Mouse (Mus musculus) NIH3T3 (cell line): ENCODE data around the gene Mak.

Experiments used
- DNase-seq: peaks from one replicate; pipeline ENCODE4 v3.0.0-alpha.2; 2012; ENCODE audit warnings: low read depth

Mak gene

DNA sequence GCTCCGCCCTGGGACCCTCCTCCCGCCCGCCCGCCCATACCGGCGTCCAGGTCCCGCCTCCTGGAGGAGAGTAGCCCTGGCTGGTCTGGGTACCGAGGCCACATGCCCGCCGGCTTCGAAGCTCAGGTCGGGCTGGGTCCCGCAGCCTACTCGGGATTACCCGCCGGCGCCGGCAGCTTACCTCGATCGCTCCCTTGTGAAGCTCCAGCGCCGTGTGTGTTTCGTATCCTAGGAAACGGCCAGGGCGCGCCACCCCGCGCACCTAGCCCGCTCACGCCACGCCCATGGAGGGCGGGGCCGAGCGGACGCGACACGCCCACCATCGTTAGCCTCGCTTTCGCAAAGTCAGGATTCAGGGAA lies at the start of gene Mak:
Mak (minus strand) TSS at position 286 of the 360 bp plus-strand sequence.
- no peak for DNase-seq

DNA sequence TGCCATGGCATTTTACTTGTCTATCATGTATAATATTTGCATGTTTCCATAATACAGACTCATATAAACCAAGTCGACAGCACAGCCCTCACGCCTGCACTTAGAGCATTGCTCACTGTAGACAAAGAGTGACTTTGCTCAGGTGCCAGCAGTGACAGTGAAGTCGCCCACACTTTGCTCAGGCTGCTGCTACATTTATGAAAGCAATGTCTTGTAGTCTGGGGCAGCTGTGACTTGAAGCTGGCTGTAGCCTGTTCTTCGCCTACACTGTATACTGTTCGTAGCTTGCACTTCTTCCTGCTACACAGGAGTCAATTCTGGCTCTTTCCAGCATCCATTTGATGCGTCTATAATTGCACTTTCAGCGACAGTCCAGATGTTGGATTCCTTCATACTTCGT lies 49.6 kb upstream of the Mak start:
- DNase-seq, result no peak

DNA sequence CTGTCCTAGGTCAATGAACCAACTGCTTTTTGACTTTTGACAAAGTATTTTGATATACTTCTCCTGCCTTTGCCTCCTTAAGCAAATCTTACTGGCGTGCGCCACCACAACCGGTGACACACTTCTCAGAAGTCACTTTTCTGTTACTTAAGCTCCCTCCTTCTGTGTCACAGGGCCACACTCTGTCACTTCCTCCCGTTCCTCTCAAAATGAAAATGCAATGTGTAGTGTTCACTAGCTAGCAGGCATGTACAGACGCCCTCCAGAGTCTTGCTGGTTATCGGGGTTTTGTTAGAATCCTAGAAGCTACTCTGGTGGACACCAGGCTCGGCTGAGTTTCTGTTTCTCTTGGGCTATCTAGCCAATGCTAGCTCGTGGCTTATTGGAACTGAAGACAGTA lies 48.8 kb upstream of the Mak start:
- no peak for DNase-seq

DNA sequence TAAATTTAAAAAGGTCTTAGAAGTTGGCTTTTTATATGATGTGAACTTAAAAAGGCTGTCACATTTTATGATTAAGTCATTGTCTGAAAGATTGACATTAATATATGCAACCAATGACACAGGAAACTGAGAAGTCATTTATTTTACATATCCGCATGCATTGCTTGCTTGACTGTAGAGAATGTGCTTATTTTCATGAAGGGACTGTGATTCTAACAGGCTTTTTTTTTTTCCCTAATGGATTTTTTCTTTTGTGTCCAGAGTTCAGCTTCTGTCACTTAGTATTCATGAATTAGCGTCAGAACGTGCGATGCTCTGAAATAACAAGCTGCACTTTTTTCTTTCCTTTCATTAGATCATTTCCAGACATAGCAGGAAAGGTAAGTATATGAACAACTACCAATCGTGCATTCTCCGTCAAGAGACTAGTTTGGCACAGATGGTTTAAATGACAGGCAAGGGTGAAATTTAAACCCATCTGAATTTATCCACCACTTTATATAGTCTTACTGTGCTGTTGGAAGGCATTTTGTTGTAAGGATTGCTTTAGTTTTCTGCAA lies 44.2 kb upstream of the Mak start:
- DNase-seq, result no peak

DNA sequence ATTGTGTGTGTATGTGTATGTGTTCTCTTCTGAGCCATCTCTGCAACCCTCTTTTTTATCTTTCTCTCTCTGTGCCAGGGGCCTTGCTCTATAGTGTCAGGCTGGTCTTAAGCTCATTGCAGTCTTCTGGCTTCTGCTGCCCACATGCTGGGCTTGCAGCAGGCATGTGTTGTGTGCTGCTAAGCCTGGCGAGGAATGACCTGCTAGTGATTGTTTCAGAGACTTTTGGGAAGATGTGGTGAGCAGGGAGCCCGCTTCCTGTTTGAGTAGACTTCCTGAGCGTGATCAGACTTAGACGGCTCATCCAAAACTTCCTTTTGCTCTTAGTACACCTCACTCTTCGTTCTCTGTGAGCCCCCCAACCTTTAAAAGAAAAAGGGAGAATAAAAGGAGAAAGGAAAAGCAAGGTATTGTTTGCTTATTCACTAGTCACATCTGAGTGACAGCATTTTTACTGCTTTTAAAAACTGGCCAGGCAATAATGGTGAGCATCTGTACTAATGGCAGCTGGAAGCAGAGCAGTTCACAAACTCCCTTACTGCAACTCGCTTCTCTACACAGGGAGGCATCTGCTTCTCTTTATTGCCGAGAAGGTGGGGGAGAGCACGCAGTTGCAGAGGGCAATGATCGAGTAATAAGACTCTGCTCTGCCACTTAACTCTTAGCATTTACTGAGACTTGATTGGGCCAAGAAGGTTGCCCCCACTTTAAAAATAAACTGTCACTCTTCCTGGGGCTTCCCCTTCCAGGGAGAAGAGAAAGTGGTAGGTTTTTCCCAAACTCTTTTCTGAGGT lies 39.8 kb upstream of the Mak start:
- DNase-seq, result no peak

DNA sequence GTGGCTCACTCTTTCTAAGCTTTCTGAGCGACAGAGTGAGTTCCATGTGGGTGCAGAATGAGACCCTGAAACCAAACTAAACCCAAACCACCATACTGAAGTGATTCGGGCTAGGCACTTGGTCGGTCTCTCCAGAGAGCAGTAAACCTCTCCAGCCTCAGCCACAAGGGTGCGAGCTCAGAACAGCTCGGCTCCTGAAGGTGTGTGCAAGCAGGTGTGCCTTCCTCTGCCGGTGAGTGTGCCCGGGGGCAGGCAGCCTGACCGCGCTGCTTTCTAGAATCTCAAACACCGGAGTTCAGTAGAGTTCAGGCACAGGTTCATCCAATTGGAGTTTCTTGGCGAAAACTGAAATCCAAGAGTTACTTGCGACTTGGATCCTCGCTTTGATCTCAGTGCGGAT lies 34.4 kb upstream of the Mak start, which contains the start of gene Sycp2l:
Sycp2l (plus strand) TSS at position 368 of the 400 bp plus-strand sequence.
- no peak for DNase-seq

DNA sequence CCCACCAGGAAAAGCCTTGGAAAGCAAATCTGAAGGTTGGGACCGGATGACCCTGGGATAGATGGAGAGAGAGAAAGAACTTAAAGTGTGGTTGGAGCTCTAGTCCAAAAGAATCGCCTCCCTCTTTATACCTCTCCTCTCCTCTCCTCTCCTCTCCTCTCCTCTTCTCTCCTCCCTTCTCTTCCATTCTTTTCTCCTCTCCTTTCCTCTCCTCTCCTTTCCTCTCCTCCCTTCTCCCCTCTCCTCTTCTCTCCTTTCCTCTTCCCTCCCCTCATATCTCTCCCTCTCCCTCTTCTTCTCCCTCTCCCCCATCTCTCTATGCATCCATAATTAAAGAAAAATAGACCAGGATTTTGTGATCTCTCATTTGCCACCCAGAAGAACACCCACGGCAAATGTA lies 31.4 kb upstream of the Mak start, which contains the start of gene Gcm2:
Gcm2 (minus strand) TSS at position 101 of the 400 bp plus-strand sequence.
- no peak for DNase-seq

DNA sequence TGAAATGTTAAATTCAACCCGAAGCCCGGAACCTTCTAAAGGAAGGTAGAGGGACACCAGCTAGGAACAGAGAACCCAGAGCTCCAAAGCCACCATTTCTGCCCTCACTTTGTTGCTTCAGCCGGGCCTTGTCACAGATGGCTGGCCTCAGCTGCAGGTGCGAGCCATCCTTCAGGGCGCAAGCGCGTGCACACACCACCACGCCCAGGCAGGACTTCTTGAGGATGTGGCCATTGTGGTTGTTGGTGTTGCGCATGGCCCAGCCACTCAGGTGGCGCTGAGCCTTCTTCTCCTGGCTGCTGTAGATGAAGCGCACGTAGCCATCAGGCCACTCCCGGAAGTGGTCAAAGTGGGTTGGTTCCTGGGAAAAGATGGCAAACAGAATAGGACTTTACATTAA lies 26.0 kb upstream of the Mak start:
- DNase-seq, result no peak

DNA sequence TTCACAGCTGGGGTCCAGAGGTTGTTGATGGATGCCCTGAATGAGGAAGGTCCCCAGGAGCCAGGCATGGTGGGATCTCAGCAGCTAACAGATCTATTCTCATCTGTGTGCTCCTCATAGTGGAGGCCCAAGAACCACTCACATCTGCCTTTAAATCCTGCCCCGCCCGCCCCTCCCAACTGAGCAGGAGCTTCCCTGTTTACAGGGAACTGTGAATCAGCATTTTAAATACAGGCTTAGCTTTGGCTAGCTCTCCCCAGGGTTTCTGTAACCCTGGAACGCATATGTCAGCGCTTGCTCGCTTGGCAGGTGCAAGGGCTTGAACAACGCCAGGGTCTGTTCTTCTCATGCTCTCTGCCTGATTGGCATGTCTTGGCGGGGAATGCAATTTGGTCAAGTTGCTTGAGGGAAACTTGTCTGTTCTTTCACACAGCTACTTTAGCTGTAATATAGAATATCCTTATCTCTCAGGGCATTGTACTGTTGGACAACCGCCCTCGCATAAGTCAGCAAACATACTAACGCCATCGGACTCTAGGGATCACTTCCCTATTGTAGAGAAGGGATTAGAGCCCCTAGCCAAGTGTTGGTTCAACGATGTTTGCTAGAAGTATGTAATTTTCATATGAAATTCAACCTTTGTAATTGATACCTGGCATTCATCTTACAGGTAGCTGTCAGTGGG lies 24.5 kb upstream of the Mak start:
- no peak for DNase-seq

DNA sequence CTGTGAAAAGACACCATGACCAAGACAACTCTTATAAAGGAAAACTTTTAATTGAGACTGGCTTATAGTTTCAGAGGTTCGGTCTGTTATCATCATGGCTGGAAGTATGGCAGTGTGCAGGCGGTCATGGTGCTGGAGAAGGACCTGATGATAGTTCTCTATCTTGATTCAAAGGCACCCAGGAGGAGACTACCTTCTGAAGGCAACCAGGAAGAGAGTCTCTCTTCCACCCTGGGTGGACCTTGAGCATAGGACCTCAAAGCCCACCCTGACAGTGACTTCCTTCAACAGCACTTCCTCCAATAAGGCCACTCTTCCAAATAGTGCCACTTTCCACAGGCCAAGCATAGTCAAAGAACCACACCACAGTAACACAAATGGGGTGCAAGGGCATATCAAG lies 20.5 kb upstream of the Mak start:
- DNase-seq, result no peak

DNA sequence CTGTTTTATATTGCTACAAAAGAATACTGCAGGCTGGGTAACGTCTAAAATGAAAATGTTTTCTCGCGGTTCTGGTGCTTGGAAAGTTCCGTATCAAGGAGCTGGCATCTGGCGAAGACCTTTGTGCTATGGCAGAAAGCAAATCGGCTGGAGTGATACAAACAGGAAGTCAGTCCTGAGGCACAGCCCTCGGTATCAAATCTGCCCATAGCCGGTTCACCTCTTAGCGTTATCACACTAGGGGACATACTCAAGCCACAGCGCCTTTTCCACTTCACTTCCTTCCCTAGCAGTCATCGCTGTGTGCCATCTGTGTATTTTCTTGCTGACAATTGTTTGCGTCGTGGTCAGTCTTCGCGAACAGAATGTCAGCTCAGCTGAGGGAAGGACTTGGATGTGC lies 18.8 kb upstream of the Mak start:
- no peak for DNase-seq

DNA sequence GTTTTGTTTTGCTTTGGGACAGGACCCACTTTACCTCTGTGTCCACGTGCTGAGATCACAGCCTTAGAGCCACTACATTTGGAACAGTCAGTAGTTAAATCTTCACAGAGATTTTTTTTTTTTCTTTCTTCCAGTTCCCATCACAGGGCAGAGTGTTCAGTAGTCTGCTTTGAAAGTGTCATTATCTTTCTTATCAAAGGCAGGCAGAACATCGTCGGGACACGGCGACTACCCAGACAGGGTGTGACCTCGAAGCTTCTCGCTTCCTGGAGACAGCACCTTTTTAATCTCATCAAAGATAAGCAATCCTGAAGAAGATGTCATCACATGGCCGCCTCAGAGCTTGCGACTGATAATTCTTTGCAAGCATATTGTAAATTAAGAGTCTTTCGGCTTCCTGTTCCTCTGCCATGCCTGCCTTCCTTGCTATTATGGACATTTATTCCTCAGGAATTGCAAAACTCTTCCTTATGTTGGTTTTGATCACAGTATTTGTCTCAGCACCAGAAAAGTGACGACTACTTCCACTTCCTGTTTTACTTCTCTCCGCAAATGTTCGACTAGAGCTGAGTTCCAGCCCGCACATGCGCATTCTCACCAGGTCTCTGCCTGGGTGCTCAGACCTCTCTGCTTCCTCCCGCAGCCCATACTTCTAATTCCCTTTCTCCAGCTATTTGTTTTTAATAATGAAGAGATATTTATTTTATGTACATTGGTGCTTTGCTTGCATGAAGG lies 18.0 kb upstream of the Mak start:
- no peak for DNase-seq

DNA sequence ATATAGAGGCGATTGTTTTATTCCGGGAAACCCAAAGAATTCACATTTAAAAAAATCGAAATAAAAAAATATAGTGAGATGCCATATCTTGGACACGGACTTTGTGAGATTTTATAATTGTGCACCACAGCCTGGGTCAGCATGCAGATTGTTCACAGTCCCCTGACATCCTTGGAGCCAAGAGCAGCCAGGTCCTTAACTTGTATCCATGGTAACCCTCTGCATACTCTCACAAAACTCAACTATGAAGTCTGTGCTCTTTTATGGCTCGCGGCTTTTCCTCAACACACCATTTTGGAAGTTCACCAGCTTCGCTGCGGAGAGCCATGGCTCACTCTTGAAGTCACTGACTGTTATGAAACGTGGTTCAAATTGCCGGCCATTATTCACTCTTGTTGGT lies 14.7 kb upstream of the Mak start:
- DNase-seq, result no peak

DNA sequence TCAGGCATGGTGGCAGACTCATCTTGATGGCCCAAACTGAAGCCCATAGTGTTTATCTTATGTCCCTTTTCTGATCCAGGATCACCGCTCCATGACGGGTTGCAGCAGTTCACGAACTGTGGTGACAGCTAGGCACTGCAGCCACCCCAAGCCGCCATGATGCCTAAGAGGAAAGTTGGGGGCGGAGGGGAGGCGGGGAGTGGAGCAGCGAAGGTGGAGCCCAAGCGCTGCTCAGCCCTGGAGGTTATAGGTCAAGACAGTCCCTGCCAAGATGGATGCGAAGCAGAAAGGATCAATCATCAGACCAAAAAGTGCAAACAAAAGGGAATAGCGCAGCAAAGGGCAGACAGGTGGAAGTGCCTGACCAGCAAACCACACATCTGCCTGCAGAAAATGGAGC lies 11.8 kb upstream of the Mak start:
- no peak for DNase-seq

DNA sequence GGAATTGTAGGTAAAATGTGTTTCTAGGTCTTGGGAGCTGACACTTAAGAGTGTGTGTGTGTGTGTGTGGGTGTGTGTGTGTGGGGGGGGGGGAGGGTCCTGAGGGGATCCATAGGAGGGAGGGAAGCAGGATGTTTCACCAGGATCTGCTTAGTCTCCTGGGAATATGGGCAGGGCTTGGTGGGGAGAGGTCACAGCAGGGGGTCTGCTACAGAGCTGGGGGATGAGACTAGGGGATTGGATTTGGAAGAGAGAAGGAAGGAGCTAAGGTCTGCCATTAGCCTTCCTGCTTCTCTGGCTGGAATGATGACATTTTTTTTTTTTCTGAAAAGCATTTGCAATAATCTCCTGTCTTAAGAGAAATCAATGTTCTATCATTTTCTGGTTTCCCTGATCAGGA lies 9.2 kb upstream of the Mak start:
- no peak for DNase-seq

DNA sequence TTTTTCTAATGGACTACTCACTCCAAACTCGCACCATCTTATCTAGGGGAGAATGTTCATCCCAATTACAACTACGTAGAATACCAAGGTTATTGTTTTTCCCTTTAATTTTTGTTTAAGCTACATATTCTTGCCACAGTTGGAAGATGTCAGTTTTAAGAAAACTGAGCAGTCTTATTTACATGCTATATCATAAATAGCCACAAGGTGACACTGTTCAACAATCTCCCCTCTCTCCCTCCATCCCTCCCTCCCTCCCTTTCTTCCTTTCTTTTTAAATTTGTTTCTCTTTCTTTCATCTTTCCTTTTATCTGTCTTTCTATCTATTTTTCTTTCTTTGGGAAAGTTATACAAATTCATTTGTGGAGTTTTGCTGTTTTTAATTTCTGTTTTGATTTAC lies 5.6 kb upstream of the Mak start:
- DNase-seq, result peak; percentile 51

DNA sequence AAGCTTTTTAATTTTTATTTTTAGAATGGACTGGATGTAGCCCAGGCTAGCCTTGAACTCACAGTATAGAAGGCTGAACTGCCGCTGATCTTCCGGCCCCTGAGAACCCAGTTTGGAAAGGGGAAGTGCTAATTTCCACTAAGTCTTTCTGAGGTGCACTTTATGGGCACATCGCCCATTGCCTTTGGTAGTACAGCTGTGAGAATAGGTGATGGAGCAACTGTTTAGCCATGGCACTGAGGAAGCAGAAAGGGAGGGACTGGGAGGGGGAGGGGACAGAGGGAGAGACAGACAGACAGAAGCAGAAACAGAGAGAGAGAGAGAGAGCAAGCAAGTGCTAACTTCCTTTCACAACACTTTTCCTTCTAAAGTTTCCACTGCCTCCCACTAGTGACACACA lies 5.0 kb upstream of the Mak start:
- DNase-seq, result no peak

DNA sequence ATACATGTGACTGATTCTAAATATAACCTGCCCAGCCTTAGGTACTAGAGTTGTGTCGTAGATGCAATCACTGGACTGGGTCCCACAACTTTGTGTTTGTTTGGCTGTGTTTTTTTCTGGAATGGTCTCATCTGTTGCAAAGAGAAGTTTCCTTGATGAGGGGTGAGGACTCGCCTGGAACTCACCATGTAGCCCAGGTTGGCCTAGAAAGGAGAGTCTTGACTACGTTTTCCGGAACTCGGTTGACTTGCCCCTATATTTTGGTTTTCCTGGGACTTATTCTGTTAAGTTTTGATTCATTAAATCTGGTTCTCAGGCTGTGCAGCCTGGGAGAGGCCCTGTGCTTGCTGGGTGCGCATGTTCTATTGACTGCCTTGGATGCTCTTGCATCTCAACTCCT lies 1.2 kb upstream of the Mak start:
- DNase-seq, result no peak

DNA sequence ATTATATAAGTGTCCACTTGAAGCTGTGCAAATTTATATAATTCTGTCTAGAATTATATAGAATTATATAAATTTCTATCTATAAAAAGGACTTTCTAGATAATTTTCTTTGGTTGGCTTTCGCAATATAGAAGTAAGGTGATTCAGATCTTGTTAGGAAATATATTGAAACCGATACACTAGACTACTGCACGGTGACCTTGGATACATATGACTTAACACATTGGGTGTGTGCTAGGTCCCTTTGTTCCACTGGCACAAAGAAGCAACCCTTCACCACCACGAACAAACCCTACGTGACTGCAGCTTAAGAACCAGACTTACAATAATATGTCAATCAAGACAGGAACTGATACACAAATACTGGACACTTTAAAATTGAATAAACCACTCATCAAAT lies 353 bp upstream of the Mak start:
- no peak for DNase-seq

DNA sequence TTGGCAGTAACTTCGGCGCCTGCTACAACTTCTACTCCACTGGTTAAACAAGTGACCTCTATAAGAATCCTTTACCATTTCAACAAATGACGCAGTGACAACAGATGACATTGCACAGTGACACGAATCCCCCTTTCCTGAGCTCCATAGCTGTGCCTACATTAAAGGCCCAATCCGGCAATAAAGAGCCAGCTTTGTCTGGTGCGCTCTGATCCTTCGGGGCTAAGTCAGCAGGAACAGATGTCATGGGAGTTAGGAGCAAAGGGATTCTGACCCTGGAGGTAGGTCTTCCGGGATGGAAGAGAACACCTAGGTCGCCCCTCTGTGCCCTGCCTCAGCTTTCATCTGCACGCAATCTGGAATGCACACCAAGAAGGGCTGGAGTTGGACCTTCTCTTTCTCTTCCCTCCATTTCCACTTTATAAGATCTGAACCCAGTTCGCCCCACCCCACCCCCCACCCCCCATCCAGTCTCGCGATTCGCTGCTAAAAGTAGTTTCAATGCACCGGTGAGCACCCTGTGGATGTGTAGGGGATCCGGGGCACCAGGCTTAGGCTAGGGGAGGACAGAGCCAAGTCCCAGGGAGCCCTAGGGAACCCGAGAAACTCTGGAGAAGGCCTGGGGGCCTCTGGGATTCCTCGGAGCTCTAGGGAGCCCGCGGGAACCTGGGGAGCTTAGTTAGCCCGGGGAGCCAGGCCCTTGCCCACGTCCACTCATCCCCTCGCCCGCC lies 651 bp downstream of the Mak start:
- no peak for DNase-seq

DNA sequence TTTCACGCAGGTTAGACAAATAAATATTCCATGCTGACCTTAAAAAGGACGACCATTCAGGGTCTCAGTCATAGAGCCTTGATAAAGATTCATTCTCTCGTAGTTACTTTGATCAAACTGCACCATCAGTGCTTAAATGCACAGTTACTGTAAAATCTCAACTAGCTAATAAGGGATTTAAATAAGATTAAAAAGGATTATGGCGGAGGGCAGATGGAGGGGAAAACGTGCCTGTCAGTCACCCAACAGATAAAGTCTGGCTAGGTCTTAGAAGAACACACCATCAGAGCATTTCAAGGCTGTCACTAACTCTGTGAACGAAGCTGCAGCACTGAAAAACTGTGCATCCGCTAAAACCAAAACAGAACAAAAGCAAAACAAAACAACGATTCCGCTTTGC lies 1.6 kb downstream of the Mak start:
- no peak for DNase-seq

DNA sequence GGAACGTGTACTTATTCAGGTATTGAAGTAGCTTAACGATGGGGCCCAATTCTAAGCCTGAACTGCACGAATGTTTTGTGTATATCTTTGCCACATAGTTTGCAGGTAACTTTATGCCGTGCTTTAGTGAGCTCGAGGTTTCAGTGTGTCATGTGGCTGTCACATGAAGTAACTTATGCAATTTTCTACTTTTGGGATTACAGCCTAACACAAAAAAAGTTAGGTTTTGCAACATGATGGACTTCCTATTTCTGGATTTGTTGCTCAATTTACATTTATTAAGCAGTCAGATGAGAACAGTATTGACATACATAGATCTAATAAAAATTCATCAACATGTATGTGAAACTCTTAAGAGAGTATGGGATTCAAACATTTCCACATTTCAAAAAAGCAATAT lies 5.7 kb downstream of the Mak start:
- no peak for DNase-seq
